Mouse (Mus musculus) MEL (cell line): ENCODE results near the gene Prkg2. TPM values are rescaled to one million over a fixed set of nuclear protein-coding genes. Genes with fewer than 3 reads are reported as not detected.

Source experiments
- DNase-seq: peaks from one replicate; pipeline ENCODE4 v3.0.0; 2011; ENCODE audit warnings: low read depth, low spot score
- H3K27ac ChIP-seq: 2 replicates; pipeline ENCODE4 v1.5.1; 2012; ENCODE audit warnings: low read depth, mild to moderate bottlenecking, control low read depth, low read length, moderate library complexity; ENCODE audit not compliant: control insufficient read depth
- H3K27me3 ChIP-seq, 2 experiments: fragments of 150-350 bp in 1 of 2; sonication (generic) in 1 of 2; 2 replicates each; pipeline ENCODE4 v1.6.1; 2012; ENCODE audit warnings: low read length in 2 of 2, mild to moderate bottlenecking in 2 of 2, improper control_type of control experiment in 1 of 2, moderate library complexity in 1 of 2; ENCODE audit not compliant: insufficient read depth in 2 of 2, control insufficient read depth in 1 of 2
- H3K36me3 ChIP-seq, 2 experiments: 2 replicates each; pipeline ENCODE4 v1.6.1; 2012 to 2014; ENCODE audit warnings: low read length in 2 of 2, improper control_type of control experiment in 1 of 2, inconsistent platforms in 1 of 2, mild to moderate bottlenecking in 1 of 2; ENCODE audit not compliant: insufficient read depth in 2 of 2, control insufficient read depth in 1 of 2
- H3K4me1 ChIP-seq, 2 experiments: fragments of 150-350 bp in 1 of 2; sonication (generic) in 1 of 2; 2 replicates each; pipeline ENCODE4 v1.6.1; 2012; ENCODE audit warnings: low read length in 2 of 2, improper control_type of control experiment in 1 of 2, mild to moderate bottlenecking in 1 of 2; ENCODE audit not compliant: insufficient read depth in 2 of 2, control insufficient read depth in 1 of 2
- H3K4me3 ChIP-seq, 2 experiments: fragments of 150-350 bp in 1 of 2; sonication (generic) in 1 of 2; 2 replicates each; pipeline ENCODE4 v1.5.1; 2012; ENCODE audit warnings: low read depth in 2 of 2, low read length in 2 of 2, mild to moderate bottlenecking in 2 of 2, moderate library complexity in 2 of 2, control low read depth in 1 of 2, improper control_type of control experiment in 1 of 2; ENCODE audit not compliant: control insufficient read depth in 1 of 2, insufficient read depth in 1 of 2
- H3K79me2 ChIP-seq: 2 replicates; pipeline ENCODE4 v1.6.1; 2012; ENCODE audit warnings: mild to moderate bottlenecking, low read length, moderate library complexity; ENCODE audit not compliant: control insufficient read depth, poor library complexity, insufficient read depth
- H3K9ac ChIP-seq: 2 replicates; pipeline ENCODE4 v1.6.1; 2012; ENCODE audit warnings: low read depth, mild to moderate bottlenecking, control low read depth, low read length, moderate library complexity; ENCODE audit not compliant: control insufficient read depth, poor library complexity, severe bottlenecking
- H3K9me3 ChIP-seq: fragments of 150-350 bp; sonication (generic); replicated peaks from 2 replicates; pipeline ENCODE4 v1.6.1; 2012; ENCODE audit warnings: mild to moderate bottlenecking, low read length, improper control_type of control experiment, moderate library complexity; ENCODE audit not compliant: insufficient read depth
- CHD2 ChIP-seq: IDR thresholded peaks from 2 replicates; pipeline ENCODE4 v1.6.1; 2011; ENCODE audit warnings: low read length, improper control_type of control experiment
- E2F4 ChIP-seq: IDR thresholded peaks from 2 replicates; pipeline ENCODE4 v1.6.1; 2011; ENCODE audit warnings: low read depth, low read length, improper control_type of control experiment, borderline replicate concordance
- ELF1 ChIP-seq: IDR thresholded peaks from 2 replicates; pipeline ENCODE4 v1.6.1; 2014; ENCODE audit warnings: low read depth, mild to moderate bottlenecking, inconsistent platforms, low read length, improper control_type of control experiment, moderate library complexity
- EP300 ChIP-seq, 2 experiments: IDR thresholded peaks; 2 replicates each; pipeline ENCODE4 v1.6.1; 2011; ENCODE audit warnings: improper control_type of control experiment in 2 of 2, low read length in 2 of 2, low read depth in 1 of 2, mild to moderate bottlenecking in 1 of 2
- ETS1 ChIP-seq: IDR thresholded peaks from 2 replicates; pipeline ENCODE4 v1.6.1; 2012; ENCODE audit warnings: low read depth, mild to moderate bottlenecking, inconsistent platforms, low read length, improper control_type of control experiment, moderate library complexity
- GABPA ChIP-seq: IDR thresholded peaks from 2 replicates; pipeline ENCODE4 v1.6.1; 2012; ENCODE audit warnings: low read depth, mild to moderate bottlenecking, inconsistent platforms, low read length, improper control_type of control experiment, moderate library complexity
- JUND ChIP-seq: IDR thresholded peaks from 2 replicates; pipeline ENCODE4 v1.6.1; 2011; ENCODE audit warnings: low read depth, mild to moderate bottlenecking, improper control_type of control experiment, low read length
- KAT2A ChIP-seq: conservative IDR thresholded peaks from 2 replicates; pipeline ENCODE4 v1.6.1; 2012; ENCODE audit warnings: low read depth, low read length, improper control_type of control experiment, inconsistent platforms
- MAZ ChIP-seq: IDR thresholded peaks from 2 replicates; pipeline ENCODE4 v1.6.1; 2012; ENCODE audit warnings: low read depth, mild to moderate bottlenecking, inconsistent platforms, low read length, improper control_type of control experiment
- MEF2A ChIP-seq: IDR thresholded peaks from 2 replicates; pipeline ENCODE4 v1.6.1; 2014; ENCODE audit warnings: low read depth, mild to moderate bottlenecking, inconsistent platforms, low read length, improper control_type of control experiment; ENCODE audit not compliant: poor library complexity, insufficient replicate concordance, severe bottlenecking; ENCODE audit errors: extremely low read depth
- MYC ChIP-seq: IDR thresholded peaks from 2 replicates; pipeline ENCODE4 v1.6.1; 2011; ENCODE audit warnings: low read depth, mild to moderate bottlenecking, low read length, improper control_type of control experiment, moderate library complexity
- NELFE ChIP-seq: IDR thresholded peaks from 2 replicates; pipeline ENCODE4 v1.6.1; 2011; ENCODE audit warnings: low read depth, low read length, improper control_type of control experiment
- POLR2AphosphoS2 ChIP-seq: IDR thresholded peaks from 2 replicates; pipeline ENCODE4 v1.6.1; 2011; ENCODE audit warnings: low read length, improper control_type of control experiment
- POLR2AphosphoS5 ChIP-seq: IDR thresholded peaks from 2 replicates; pipeline ENCODE4 v1.6.1; 2012; ENCODE audit warnings: low read depth, borderline replicate concordance, mild to moderate bottlenecking, inconsistent platforms, low read length, moderate library complexity, mixed read lengths
- RCOR1 ChIP-seq: IDR thresholded peaks from 2 replicates; pipeline ENCODE4 v1.6.1; 2012; ENCODE audit warnings: low read depth, mild to moderate bottlenecking, inconsistent platforms, low read length, improper control_type of control experiment
- SMC3 ChIP-seq: IDR thresholded peaks from 2 replicates; pipeline ENCODE4 v1.6.1; 2011; ENCODE audit warnings: low read depth, low read length, improper control_type of control experiment
- TBP ChIP-seq: IDR thresholded peaks from 2 replicates; pipeline ENCODE4 v1.8.0; 2011; ENCODE audit warnings: low read depth, low read length, improper control_type of control experiment
- ZC3H11A ChIP-seq: IDR thresholded peaks from 2 replicates; pipeline ENCODE4 v1.6.1; 2012; ENCODE audit warnings: low read depth, mild to moderate bottlenecking, inconsistent platforms, low read length, improper control_type of control experiment
- ZKSCAN1 ChIP-seq: IDR thresholded peaks from 2 replicates; pipeline ENCODE4 v1.6.1; 2012; ENCODE audit warnings: low read depth, mild to moderate bottlenecking, inconsistent platforms, low read length, improper control_type of control experiment, moderate library complexity
- polyA plus RNA-seq, 2 experiments: library from polyadenylated mRNA; stranded (reverse) in 1 of 2; unstranded in 1 of 2; fragments of >175 nt in 1 of 2; fragments of >200 nt in 1 of 2; gene quantifications; 2 replicates each; pipeline versions ENCODE4 v1.2.1 to v1.2.4; 2012; ENCODE audit warnings: low replicate concordance in 2 of 2, low read depth in 1 of 2; ENCODE audit not compliant: insufficient read length in 2 of 2, insufficient read depth in 1 of 2, missing spikeins in 1 of 2
- total RNA-seq: library from RNA; depleted of rRNA; stranded (reverse); fragments of 300-350 nt; gene quantifications from 2 replicates; pipeline ENCODE4 v1.2.3, GENCODE M21; 2012

Gene Prkg2
- total and polyA plus RNA-seq, 3 experiments = not detected

GRCm38 (mm10) chr5:98986011-98986410, 51.1 kb downstream of the Prkg2 start:
- DNase-seq = no peak
- Histone ChIP-seq H3K27ac (no peak overlapping the region), H3K79me2 (no peaks in the 10 kb centered on the region), H3K4me1 (no peaks in the 10 kb centered on the region), H3K9me3 (no peaks in the 10 kb centered on the region), H3K4me3 (no peak overlapping the region), H3K27me3 (no peaks in the 10 kb centered on the region; a peak in 1 of 4 replicates), H3K9ac (no peak overlapping the region), H3K36me3 (no peaks in the 10 kb centered on the region)
- no peak for TF ChIP-seq GABPA
- TF ChIP-seq TBP = no peak
- TF ChIP-seq MEF2A = no peak
- TF ChIP-seq CHD2 = no peak
- no peak for TF ChIP-seq RCOR1
- TF ChIP-seq POLR2AphosphoS5 = no peak
- TF ChIP-seq ELF1 = no peak

GRCm38 (mm10) chr5:98985077-98985476, 52.1 kb downstream of the Prkg2 start:
- no peaks in the 10 kb centered on the region for H3K36me3 ChIP-seq
- H3K79me2 ChIP-seq = no peaks in the 10 kb centered on the region
- no peak overlapping the region for H3K9ac ChIP-seq
- no peak for DNase-seq
- H3K4me3 ChIP-seq = no peak overlapping the region
- H3K9me3 ChIP-seq = no peaks in the 10 kb centered on the region
- no peak overlapping the region for H3K27ac ChIP-seq
- H3K4me1 ChIP-seq = no peaks in the 10 kb centered on the region
- no peaks in the 10 kb centered on the region; a peak in 1 of 4 replicates for H3K27me3 ChIP-seq
- TF ChIP-seq NELFE (no peak), ZC3H11A (no peak), RCOR1 (no peak), ETS1 (no peak), KAT2A (no peak), EP300 (IDR thresholded peaks at IDR 0.05; ENCODE audit: low read depth in 1 of 2, low read length in 2 of 2) (no peak), MAZ (no peak), POLR2AphosphoS2 (no peak), MYC (no peak), SMC3 (no peak), ZKSCAN1 (no peak), JUND (no peak), E2F4 (no peak)
